Mouse (Mus musculus) spleen, postnatal 14 days (tissue): ENCODE data around the gene Btg3.

Experiments used
- DNase-seq, 2 experiments: peaks; one replicate each; pipeline ENCODE4 v3.0.0; 2021 to 2022; ENCODE audit warnings: low spot score in 2 of 2

The Btg3 gene

DNA sequence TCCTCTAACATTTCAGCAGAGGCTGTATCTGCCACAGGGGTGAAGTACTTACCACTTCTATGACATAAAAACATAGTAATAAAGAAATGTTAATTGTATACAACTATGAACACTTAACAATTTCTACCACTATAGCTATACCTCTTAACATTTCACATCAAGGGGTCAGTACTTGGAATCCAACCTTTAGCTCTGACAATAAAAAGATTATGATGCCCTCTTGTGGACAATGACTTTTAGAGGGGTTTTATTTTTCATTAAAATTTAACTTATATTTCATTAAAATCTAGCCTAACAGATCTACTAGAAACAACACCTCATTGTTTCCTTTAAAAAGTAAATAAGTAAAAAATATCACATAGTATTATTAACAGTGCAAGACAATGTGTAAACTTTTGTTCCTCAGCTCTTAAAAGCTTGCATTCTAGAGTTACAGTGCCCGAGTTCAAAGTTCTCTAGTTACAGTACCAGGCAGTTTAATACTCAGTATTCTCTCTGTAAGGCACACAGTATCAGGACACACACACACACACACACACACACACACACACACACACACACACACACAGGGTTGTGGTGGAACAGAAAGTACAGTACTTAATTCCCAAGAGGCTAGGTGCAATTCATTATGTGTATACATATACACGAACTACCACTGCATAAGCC is 30.2 kb downstream of the Btg3 start:
- no peak for DNase-seq

GRCm38 (mm10) chr16:78343792-78344191 is 33.2 kb downstream of the Btg3 start:
- DNase-seq, result no peak

DNA sequence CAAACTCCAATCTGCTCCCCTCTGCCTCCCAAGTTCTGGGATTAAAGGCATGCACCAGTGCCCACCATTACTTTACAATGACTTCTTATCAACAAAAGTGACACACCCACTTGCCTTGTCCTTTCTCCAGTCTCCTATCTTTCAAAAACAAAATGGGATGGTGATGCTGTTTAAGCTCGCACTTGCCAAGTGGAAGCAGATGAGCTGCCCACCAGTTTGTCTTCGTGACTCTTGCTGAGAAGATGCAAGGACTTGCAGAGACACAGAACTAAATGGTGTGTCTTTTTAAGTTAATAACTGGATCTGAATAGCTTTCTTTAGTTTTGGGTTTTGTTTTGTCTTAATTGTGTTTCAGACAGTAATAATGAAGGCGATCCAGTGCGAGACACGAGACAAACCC is 34.2 kb downstream of the Btg3 start:
- no peak for DNase-seq

- DNase-seq, result no peak
These were observed 35.6 kb downstream of the Btg3 start for GRCm38 (mm10) chr16:78341356-78341755.

GRCm38 (mm10) chr16:78337226-78337625 is 39.8 kb downstream of the Btg3 start:
- DNase-seq, result no peak

- no peak for DNase-seq
These were observed 49.0 kb downstream of the Btg3 start for GRCm38 (mm10) chr16:78327999-78328398.

- no peak for DNase-seq
These were observed 49.4 kb downstream of the Btg3 start for GRCm38 (mm10) chr16:78327562-78327961.

DNA sequence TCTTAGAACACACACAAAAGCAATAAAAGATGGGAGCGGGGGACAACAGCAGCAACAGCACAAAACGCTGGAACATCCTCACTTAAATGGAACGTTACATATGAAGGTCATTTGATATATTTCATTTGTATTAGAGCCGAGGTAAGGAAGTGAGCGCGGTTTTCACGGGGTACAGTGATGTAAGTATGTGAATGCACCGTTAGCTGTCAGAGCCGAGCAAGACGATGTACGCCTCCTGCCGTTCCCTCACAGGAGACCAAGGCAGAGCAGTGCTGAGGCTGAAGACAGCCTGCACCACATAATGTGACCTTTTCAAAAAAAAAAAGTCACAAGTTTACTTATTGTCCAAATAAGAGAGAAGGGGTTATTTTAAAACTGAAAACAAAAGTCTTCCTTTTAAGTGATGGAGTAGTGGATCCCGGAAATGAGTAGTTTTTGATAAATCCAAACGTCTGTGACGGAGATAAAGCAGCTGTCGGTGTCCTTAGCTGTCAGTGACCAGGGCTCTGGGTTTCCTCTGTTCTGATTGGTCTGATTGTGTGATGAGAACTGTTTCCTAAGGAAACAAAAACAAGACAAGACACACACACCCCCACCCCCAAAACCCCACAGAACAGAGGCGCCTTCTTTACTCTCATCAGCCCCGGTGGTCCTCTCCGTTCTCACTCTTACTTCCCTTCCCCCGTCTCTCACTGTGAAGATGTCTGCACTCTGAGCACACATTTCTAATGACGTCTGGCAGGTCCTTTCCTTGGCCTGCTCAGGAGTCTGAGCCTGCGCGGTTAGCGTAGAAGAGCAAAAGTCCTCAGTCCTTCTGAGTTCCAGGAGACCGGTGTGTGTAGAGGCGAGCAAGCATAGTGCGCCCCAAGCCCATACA is 50.8 kb downstream of the Btg3 start:
- DNase-seq, result no peak

DNA sequence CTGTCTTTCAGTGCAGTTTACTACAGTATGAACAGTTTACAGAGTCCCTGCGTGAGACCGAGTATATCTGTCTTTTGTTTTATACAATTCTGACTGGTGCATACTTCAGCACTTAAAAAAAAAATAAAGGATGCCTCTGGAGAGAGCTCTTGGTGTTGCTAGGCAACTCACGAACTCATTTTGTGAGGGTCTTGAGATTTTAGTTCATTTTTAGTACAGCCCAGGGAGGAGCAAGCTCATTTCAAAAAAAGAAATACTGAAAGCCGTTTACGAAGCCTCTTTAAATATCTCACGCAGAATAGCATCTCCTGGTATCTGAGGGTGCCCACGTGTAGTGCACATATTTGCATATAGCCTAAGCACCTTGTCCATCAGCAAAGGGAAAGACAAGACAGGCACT is 54.9 kb downstream of the Btg3 start:
- DNase-seq, result no peak

GRCm38 (mm10) chr16:78321559-78321958 is 55.4 kb downstream of the Btg3 start:
- no peak for DNase-seq

DNA sequence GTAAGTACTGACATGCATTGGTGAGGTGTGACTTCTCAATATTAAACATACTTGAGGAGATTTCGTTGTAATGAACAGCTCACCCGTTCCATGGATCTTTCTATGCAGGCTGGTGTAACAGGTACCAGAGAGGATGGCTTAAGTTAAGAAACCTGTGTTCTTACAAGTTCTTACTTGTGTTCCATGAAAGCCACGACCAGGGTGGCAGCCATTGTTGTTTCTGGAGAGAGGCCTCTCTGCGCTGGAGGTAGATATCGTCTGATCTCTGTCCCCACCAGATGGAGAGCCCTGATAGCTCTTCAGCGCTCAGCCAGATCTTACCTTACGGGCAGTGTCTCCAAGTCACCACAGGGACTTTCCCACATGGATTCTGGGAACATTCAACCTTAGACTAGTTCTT is 57.3 kb downstream of the Btg3 start:
- no peak for DNase-seq

DNA sequence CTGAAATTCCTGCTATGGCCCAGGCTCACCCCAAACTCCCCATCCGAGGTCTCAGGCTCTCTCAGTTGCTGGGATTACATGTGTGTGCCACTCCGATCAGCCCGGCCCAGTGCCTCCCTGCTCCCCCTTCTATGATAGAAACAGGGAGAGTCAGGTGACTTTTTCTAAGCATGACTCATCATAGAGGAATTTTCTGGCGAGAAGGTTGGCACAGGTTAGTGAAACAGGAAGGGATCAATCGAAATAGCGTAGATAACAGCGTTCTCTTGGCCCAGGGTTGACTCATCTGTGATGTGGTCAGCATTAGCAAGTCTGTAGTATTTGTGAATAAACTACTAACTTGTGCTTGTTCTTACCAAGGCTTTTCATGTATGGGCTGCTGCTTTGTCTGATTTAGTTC is 59.0 kb downstream of the Btg3 start:
- DNase-seq, result no peak

DNA sequence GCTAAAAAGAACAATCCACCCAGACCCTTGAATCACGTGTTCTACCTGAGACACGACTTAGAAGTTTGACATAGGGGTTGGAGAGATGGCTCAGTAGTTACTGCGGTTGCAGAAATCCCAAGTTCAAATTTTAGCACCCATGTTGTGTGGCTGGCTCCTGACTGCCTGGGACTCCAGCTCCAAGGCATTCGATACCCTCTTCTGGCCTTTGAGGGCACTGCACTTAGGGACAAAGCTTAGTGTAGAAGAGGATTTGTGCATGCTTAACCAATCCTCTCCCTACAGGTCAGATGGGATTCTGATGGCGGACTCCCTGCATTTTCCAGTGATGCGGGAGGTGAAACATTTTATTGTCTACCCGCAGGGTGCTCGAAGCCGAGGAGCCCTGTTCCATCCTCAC is 60.1 kb downstream of the Btg3 start:
- peak in 1 of 2 experiments; percentile 10 for DNase-seq

GRCm38 (mm10) chr16:78314026-78314425 is 63.0 kb downstream of the Btg3 start:
- no peak for DNase-seq

GRCm38 (mm10) chr16:78313135-78313887 is 63.7 kb downstream of the Btg3 start:
- DNase-seq, result no peak

GRCm38 (mm10) chr16:78309258-78309657 is 67.7 kb downstream of the Btg3 start:
- no peak for DNase-seq

- DNase-seq, result no peak
These were observed 69.4 kb downstream of the Btg3 start for GRCm38 (mm10) chr16:78307476-78308192.

DNA sequence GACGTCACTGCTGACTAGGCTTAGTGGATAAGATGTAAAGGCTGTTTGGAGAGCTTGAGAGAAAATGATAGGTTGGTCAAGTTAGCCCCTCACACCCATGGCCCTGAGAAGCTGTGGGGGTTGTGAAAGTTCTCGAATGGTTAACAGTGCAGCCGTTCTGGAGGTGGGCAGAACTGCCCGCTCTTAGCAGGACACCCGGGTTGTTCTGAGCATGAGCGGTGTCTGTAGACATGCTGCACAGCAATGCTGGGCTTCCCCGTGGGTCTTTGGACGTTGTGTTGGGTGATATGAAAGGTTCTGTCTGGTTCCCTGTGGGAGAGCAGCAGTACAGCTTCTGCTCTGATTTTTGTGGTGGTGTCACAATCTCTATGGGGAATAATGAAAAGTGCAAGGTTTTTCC is 70.4 kb downstream of the Btg3 start:
- DNase-seq, result no peak

DNA sequence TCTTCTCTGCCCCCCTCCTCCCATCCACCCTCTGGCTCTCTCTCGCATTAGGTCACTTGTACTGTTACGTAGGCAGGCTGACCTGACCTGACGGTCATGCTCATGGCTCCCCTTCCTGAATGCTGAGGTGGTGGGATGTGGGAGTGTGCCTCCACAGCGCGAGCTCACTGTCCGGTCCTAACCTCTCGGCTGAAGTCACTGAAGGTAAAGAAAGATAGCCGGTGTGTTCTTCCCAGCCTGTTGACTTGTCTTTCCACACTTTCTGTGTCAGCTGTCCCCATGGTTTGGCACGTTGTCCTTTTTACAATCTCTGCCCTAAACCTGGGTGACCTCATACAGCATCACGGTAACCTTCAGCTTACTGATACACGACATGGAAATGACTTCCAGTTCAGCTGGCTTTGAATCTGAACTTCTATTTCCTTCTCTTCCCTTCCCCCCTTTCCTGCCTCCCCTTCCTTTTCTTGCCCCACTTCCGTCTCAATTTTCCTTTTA is 71.3 kb downstream of the Btg3 start:
- no peak for DNase-seq

- no peak for DNase-seq
These were observed 74.3 kb downstream of the Btg3 start for GRCm38 (mm10) chr16:78302678-78303050.

DNA sequence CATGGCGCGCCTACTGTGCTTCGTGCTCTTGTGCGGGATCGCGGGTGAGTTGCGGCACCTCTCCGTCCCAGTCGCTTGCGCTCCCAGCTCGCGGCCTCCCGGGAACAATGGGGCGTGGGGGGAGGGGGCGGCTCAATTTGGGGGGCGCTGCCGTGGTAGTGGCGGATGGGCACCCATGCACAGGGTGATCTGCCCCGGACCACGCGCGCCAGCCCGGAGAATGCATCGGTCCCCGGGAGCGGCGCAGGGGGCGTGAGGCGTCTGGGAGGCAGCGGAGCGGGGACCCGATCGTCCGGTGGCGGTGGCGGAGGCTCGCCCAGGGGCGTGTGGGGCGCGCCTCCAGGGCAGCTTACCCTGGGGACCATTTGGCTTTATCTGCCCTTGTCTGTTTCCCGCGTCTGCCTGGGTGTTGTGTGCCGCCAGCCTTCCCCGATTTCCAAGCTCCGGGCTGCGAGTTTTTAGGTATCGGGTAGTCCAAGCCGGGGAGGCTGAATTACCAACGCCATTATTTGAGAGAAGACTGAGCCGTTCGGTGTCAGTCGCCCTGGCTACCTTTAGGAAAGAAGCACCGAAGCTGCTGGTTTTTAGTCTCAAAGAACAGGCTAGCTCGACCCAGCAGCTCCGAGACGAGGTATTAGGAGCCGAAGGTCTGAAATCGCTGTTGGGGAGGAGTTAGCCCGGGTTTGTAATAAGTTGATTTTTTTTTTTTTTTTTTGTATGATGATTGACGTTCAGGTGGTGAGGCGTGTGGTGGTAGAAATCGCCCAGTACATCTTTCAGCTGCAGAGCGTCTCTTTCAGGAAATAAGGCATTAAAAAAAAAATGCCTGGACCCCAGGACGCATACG is 74.9 kb downstream of the Btg3 start:
- DNase-seq, result no peak
